Mouse (Mus musculus) c-Kit-positive CD71-positive TER-119-positive erythroid progenitor cells, embryonic 14.5 days (primary cell): ENCODE measurements around the gene Gpr141.

Source experiments
- DNase-seq: peaks from one replicate; pipeline ENCODE4 v3.0.0-alpha.2; 2013; ENCODE audit warnings: low spot score

The Gpr141 gene

DNA sequence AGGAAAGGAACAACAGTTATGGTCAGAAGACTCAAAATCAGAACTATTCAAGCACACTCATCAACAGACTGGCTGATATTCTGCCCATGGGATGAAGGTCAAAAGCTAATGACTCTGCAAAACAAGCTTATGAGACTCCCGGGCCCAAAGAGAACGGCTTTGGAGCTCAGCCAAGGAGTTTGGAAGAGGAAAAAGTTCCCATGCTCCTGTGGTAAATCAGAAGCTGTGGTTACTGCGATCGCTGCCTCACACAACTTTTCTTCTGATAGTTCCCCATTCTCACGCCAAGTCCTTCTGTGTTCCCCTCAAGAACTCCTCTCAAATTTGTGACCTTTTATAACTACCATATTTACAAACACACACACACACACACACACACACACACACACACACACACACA lies 105.1 kb downstream of the Gpr141 start:
- DNase-seq = no peak

DNA sequence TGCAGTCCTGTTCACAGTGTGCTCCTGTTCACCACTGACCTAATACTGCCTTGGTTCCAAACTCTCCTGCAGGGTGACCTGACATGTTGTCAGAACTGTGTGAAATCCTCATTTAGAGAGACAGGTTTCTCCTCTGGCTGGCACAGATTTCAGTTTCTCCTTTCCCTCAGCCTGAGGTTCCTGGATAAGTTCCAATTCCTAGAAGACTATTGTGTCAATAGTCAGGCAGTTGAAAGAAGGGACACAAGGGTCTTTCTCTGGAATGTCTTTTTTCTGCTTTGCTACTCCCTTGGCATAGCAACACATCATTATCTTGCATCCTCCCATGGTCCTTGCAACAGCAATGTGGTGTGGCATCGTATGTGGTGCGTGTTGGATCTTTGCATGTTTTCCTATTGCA lies 106.9 kb downstream of the Gpr141 start:
- no peak for DNase-seq

DNA sequence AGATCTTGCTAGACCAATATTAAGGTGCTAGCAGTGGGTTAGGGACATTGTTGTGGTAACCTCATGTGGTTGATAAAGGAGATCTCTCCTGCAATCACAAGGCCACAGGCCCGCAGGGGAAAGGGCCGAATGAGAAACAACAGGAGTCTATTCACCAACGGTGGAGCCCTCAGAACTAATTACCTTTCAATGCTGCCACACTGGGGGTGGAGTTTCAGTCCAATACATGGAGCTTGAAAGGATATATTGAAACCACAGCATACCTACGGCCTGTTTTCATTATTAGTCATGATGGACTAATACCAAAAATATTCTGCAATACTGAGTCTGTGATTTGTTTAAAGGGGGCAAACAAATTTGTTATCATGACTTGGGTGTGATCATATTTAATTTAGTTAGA lies 120.3 kb downstream of the Gpr141 start:
- DNase-seq = no peak

DNA sequence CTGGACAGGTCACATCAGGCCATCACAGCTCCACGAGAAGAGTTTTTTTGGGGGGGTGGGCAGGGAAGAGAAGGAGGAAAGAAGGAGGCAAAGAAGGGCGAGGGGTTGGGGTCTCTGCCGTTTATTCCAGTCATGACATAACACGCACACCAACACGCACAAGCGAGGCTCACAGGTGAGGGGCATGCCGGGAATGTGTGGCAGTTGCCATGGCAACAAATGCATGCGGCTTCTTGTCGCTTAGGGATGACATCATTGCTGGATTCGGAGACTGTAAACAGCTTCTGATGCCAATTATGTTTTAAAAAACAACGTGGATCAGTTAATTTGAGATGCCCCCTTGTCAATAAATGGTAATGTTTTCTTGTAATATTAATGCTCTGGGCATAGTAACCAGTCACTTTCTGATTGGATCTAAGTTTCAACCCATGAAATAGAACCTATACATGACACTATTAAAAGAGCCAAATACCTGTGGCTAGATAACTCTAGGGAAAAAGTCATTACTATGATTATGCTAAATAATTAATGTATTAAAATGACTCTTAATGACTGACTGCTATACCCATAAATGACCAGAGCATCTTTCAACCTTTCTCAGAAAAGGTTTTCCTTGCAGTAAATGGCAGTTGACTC lies 122.5 kb downstream of the Gpr141 start:
- DNase-seq = no peak

DNA sequence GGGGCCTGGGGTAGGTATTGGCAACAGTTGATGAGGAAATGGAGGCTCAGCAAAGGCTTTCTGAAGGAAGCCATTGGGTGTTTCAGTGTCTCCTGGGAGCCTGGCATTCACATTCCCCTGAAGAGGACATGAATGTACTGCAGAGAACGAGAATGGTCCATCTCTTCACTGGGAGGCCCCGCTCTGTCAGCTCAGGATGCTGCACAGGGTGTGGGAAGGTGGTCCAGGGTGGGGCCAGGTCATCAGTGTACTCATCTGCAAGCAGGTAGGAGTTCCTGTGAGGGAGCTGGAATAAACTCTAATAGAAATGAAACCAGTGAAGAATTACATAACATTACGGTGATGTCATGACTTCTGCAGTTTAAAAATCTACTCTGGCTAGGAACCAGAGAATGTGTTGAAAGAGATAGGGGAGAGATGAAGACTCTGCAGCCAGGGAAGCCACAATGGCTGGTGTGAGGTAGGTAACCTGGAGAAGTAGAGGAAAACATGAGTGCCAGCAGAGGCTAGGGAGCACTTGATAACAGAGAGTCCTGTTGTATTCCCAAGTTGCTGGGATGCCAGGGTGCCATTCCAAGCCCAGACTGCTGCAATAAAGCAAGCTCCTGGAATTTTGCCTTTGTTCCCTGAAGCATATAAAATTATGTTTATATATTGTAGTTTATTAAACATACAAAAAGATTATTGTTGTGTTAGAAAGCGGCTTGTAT lies 123.2 kb downstream of the Gpr141 start:
- no peak for DNase-seq
